Mouse (Mus musculus) adrenal gland, adult 10 weeks (tissue): Measurements from ENCODE around the gene Fut7. TPM values are rescaled to one million over a fixed set of nuclear protein-coding genes. Genes with fewer than 3 reads are reported as not detected.

ENCODE experiments used
- polyA plus RNA-seq: library from polyadenylated mRNA; stranded (reverse); fragments of 350-450 nt; fragmentation: Illumina TruSeq; extraction: RNeasy Lipid Tissue Mini Kit (QIAGEN cat#74804); gene quantifications from one replicate; pipeline ENCODE4 v1.2.3, GENCODE M21; 2014; ENCODE audit warnings: low read depth, low replicate concordance

The Fut7 gene
- not detected for polyA plus RNA-seq

GRCm38 (mm10) chr2:25422587-25423410 lies at the start of gene Fut7:
Gene Fut7 (plus strand): TSS chr2:25423267.

GRCm38 (mm10) chr2:25395721-25396596 lies 27.1 kb upstream of the Fut7 start, which contains the start of gene Entpd2:
Gene Entpd2 (plus strand): TSS chr2:25395874.

GRCm38 (mm10) chr2:25399051-25399450 lies 24.0 kb upstream of the Fut7 start, which contains the start of gene Npdc1:
Gene Npdc1 (plus strand): TSS chr2:25399351.

DNA sequence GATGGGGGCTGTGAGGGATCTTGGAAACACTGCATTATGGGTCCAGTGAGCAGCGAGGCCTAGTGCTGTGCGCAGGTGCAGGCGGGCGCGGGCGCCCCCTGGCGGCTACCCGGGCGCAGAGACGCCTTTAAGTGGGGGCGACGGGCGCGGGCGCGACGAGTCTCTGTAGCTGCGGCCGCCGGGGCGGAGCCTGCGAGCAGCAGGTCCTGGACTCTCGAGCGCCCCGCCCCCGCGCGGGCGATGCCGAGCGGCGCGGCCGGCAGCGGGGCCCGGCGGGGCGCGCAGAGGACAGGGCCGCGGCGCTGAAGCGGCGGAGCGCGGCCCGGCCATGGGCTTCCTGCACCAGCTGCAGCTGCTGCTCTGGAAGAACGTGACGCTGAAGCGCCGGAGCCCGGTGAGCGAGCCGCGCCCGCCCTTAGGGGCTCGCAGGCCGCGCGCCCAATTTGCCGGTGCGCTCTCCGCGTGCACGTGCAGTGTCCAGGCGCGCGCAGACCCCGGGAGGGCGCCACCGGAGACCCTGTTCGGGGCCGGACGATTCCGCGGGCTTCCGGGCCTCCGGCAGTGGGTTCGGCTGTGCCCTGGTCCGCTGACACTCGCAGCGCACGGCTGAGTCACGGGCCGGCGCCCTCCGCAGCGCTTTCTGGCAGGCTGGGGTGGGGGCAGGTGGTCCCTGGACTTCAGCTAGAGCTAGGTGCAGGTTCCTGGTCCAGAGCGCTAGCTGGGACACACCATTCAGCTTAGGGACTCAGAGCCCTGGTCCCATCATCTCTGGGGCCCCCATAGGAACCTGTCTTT lies 5.6 kb downstream of the Fut7 start, which contains the start of gene Abca2:
Gene Abca2 (plus strand): TSS at position 262 of the 795 bp plus-strand sequence.

GRCm38 (mm10) chr2:25456205-25456953 lies 33.3 kb downstream of the Fut7 start, which contains the start of gene Clic3:
Gene Clic3 (plus strand): TSS chr2:25456838.

DNA sequence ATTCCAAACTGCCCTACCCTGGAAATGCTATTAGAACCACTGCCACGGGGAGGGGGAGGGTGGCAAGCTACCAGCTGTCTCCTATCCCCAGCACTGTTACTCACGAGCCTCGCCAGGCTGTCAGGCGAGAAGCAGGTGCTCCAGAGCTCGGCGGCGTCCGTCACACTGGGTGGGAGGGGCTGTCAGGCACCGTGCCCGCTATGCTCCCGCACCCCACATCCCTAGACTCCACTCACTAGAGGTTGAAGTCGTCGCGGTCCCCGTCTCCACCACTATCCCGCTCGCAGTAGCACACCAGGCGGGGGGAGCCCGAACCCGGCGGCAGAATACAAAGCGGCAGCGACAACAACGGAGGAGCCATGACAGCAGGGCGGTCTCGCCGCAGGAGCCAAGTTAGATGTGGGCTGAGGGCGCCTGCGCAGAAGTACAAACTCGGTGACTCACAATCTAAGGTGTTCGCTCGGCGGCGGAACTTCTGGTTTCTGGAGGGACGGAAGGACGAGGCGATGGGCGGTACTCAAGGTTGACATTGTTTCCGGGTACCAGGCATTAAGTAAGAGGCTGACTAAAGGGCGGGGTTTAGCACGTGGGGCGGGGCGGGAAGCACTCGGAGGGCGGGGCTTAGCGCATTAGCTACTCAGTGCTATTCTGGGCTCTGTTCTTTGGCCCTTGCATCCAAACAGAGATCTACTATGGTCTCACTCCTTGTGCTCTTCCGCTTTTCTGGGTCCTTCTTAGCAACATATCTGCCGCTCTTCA lies 37.7 kb downstream of the Fut7 start, which contains the start of gene Paxx:
Gene Paxx (minus strand): TSS at position 544 of the 759 bp plus-strand sequence.

DNA sequence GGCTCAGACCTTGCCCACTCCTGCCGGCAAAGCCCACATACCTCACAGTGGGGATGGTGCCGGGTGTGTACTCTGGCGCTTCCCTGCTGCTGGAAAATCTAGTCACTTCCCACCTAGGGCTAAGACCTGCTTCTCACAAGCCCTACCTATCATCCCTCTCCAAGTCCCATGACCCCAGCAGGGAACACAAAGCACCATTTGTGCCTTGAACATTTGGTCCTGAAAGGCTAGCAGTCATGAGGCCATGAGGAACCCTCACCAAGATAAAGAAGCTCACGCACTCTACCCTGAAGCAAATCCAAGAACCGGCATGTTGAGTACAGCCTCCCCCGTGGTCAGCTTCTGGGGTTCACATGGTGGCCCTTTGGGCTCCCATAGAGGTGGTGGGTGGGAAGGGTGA lies 46.9 kb downstream of the Fut7 start, which contains the start of gene Ptgds:
Gene Ptgds (minus strand): TSS at position 78 of the 400 bp plus-strand sequence.

Other genes with a start within 250 kb of the Fut7 start
- gene Nrarp, start 242.5 kb upstream of the Fut7 start, polyA plus RNA-seq = 3.8 TPM
- gene Tor4a, start 226.4 kb upstream of the Fut7 start, polyA plus RNA-seq = 5.8 TPM
- gene Nelfb, start 211.8 kb upstream of the Fut7 start, polyA plus RNA-seq = 6.9 TPM
- not detected for gene Stpg3, start 208.6 kb upstream of the Fut7 start, polyA plus RNA-seq
- not detected for gene Fam166a, start 204.5 kb upstream of the Fut7 start, polyA plus RNA-seq
- gene Tubb4b, start 198.6 kb upstream of the Fut7 start, polyA plus RNA-seq = 50.4 TPM
- gene Slc34a3, start 188.9 kb upstream of the Fut7 start, polyA plus RNA-seq = not detected
- not detected for gene Rnf224, start 186.5 kb upstream of the Fut7 start, polyA plus RNA-seq
- not detected for gene Rnf208, start 181.0 kb upstream of the Fut7 start, polyA plus RNA-seq
- gene Cysrt1, start 180.8 kb upstream of the Fut7 start, polyA plus RNA-seq = not detected
- 0.93 TPM for gene AL732309.1, start 176.4 kb upstream of the Fut7 start, polyA plus RNA-seq
- gene Tmem203, start 167.8 kb upstream of the Fut7 start, polyA plus RNA-seq = not detected
- 0.52 TPM for gene Tprn, start 160.6 kb upstream of the Fut7 start, polyA plus RNA-seq
- gene Ssna1, start 150.8 kb upstream of the Fut7 start, polyA plus RNA-seq = 2.9 TPM
- gene Anapc2, start 150.8 kb upstream of the Fut7 start, polyA plus RNA-seq = 6.7 TPM
- gene Tmem210, start 135.1 kb upstream of the Fut7 start, polyA plus RNA-seq = not detected
- gene Lrrc26, start 133.4 kb upstream of the Fut7 start, polyA plus RNA-seq = not detected
- 2.7 TPM for gene Grin1, start 104.1 kb upstream of the Fut7 start, polyA plus RNA-seq
- gene Man1b1, start 90.9 kb upstream of the Fut7 start, polyA plus RNA-seq = 23.9 TPM
- gene Dpp7, start 66.9 kb upstream of the Fut7 start, polyA plus RNA-seq = 15.1 TPM
- 0.41 TPM for gene Uap1l1, start 57.6 kb upstream of the Fut7 start, polyA plus RNA-seq
- not detected for gene Sapcd2, start 50.9 kb upstream of the Fut7 start, polyA plus RNA-seq
- gene Entpd2, start 27.4 kb upstream of the Fut7 start, polyA plus RNA-seq = 1.6 TPM
- 16.0 TPM for gene Npdc1, start 23.9 kb upstream of the Fut7 start, polyA plus RNA-seq
- gene Abca2, start 5.4 kb downstream of the Fut7 start, polyA plus RNA-seq = 1.9 TPM
- not detected for gene Clic3, start 33.6 kb downstream of the Fut7 start, polyA plus RNA-seq
- 1.5 TPM for gene Paxx, start 37.8 kb downstream of the Fut7 start, polyA plus RNA-seq
- gene Ptgds, start 46.8 kb downstream of the Fut7 start, polyA plus RNA-seq = not detected
- not detected for gene Lcn12, start 70.6 kb downstream of the Fut7 start, polyA plus RNA-seq
- gene Fbxw5, start 77.5 kb downstream of the Fut7 start, polyA plus RNA-seq = 1.3 TPM
- gene C8g, start 78.5 kb downstream of the Fut7 start, polyA plus RNA-seq = not detected
- 1.6 TPM for gene Traf2, start 123.7 kb downstream of the Fut7 start, polyA plus RNA-seq
- gene Edf1, start 134.6 kb downstream of the Fut7 start, polyA plus RNA-seq = 3.3 TPM
- 1.6 TPM for gene Mamdc4, start 151.6 kb downstream of the Fut7 start, polyA plus RNA-seq
- not detected for gene Phpt1, start 152.0 kb downstream of the Fut7 start, polyA plus RNA-seq
- gene Ajm1, start 158.5 kb downstream of the Fut7 start, polyA plus RNA-seq = not detected
- 68.8 TPM for gene Rabl6, start 185.3 kb downstream of the Fut7 start, polyA plus RNA-seq
- gene Ccdc183, start 194.4 kb downstream of the Fut7 start, polyA plus RNA-seq = not detected
- 6.4 TPM for gene Tmem141, start 198.7 kb downstream of the Fut7 start, polyA plus RNA-seq
- 1.3 TPM for gene Fcna, start 204.8 kb downstream of the Fut7 start, polyA plus RNA-seq
- gene Lcn8, start 229.9 kb downstream of the Fut7 start, polyA plus RNA-seq = not detected
- 1.3 TPM for gene Lcn5, start 234.7 kb downstream of the Fut7 start, polyA plus RNA-seq